Mouse (Mus musculus): ENCODE data around the gene Gna12. TPM values are rescaled to one million over a fixed set of nuclear protein-coding genes. Genes with fewer than 3 reads are reported as not detected.

Gna12 gene
- polyA plus RNA-seq, 1 experiment: 36.2 TPM

DNA sequence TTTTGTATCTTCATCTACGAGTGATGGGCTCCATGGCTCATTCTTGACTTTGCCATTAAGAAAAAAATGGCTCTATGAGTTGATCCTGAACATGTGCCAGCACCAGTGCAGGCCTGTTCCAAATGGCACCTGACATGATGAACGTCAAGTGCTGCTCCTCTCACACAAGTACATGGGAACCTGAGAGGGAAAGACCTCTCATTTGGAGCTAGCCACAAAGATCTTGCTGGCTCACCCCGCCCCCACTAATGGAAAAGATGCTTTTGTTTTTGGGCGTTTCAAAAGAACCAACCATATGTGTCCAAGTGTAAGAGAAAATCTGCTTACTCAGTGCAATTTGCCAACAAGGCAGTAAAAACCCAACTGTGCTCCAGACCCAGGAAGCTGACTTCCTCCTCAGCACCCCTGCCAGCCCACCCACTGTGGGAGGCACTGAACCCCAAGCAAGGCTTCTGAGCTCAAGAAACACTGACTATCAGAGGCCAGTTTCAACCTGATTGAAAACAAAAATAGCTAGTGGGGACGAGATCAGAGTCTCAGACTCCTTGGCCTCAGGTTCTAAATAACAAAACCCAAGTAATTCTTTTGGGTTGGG is 11.7 kb downstream of the Gna12 start:
- Histone ChIP-seq H3K27me3 (ENCODE audit: control insufficient read depth, insufficient read depth, low read length) (no peaks in the 10 kb centered on the region), H3K36me3 (ENCODE audit: control insufficient read depth, insufficient read depth, low read length) (no peaks in the 10 kb centered on the region), H3K27ac (ENCODE audit: control insufficient read depth, insufficient read depth, low read depth, low read length) (no peak overlapping the region), H3K4me3 (ENCODE audit: control insufficient read depth, low read depth, low read length) (no peak overlapping the region), H3K4me1 (ENCODE audit: control insufficient read depth, insufficient read depth, low read length) (peaks cover 4% of the 10 kb centered on the region)
- TF ChIP-seq CTCF (IDR thresholded peaks at IDR 0.05; ENCODE audit: control insufficient read depth, insufficient read depth, insufficient replicate concordance, low read depth, low read length) (no peak), POLR2A (IDR thresholded peaks at IDR 0.05; ENCODE audit: control insufficient read depth, low read depth, low read length) (no peak)

DNA sequence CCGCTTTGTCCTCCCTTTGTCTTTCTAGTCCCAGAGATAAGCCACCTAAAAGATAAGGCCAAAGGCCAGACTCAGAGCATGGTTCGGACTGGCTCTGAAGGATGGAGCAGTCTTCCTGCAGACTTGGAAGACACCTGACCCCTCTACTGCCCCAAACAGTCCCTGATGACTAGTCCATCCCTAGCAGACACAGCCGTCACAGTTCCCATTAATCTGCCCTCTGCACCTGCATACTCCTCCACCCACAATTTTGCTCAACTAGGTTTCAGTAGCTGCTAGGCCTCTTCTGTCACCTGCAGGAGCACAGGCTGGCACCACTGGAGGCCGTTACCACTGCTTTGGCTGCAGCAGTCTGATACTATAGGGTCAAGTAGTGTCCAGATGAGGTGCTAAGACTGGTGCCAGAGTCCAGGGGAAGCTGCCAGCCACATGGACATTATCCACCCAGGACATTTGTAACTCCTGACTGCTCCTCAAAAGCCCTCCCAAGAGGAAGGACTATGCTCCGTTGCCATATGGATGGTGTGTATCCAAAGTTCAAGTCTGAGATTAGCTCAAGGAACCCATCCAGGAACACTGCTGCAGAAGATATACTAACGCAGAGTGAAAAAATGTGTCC is 13.2 kb downstream of the Gna12 start:
- Histone ChIP-seq H3K4me3 (ENCODE audit: control insufficient read depth, low read depth, low read length) (no peak overlapping the region), H3K4me1 (ENCODE audit: control insufficient read depth, insufficient read depth, low read length) (peaks cover 4% of the 10 kb centered on the region), H3K36me3 (ENCODE audit: control insufficient read depth, insufficient read depth, low read length) (no peaks in the 10 kb centered on the region), H3K27me3 (ENCODE audit: control insufficient read depth, insufficient read depth, low read length) (no peaks in the 10 kb centered on the region), H3K27ac (ENCODE audit: control insufficient read depth, insufficient read depth, low read depth, low read length) (no peak overlapping the region; the same call in 1 of the 2 replicates)
- no peak for TF ChIP-seq POLR2A (IDR thresholded peaks at IDR 0.05; ENCODE audit: control insufficient read depth, low read depth, low read length)

DNA sequence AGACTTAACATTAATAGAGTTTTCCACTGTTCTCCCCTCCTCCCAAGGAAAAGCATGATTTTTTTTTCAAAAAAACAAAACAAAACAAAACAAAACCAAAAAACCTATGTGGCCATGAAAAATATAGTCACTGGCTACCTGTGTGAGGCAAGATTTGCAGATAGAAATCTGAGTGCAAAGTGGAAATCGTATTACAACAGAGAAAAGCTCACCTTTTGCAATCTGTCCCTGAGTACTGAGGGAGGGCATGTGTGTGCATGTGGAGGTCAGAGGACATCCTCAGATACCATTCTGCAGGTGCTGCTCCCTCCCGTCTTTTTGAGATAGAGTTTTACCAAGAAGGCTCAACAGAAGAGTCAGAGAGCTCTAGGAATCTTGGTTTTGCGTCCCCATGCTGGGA is 14.2 kb downstream of the Gna12 start:
- TF ChIP-seq CTCF (IDR thresholded peaks at IDR 0.05; ENCODE audit: control insufficient read depth, insufficient read depth, insufficient replicate concordance, low read depth, low read length) (no peak), POLR2A (IDR thresholded peaks at IDR 0.05; ENCODE audit: control insufficient read depth, low read depth, low read length) (no peak)
- Histone ChIP-seq H3K27me3 (ENCODE audit: control insufficient read depth, insufficient read depth, low read length) (no peaks in the 10 kb centered on the region), H3K4me3 (ENCODE audit: control insufficient read depth, low read depth, low read length) (no peak overlapping the region), H3K36me3 (ENCODE audit: control insufficient read depth, insufficient read depth, low read length) (no peaks in the 10 kb centered on the region), H3K4me1 (ENCODE audit: control insufficient read depth, insufficient read depth, low read length) (peaks cover 2% of the 10 kb centered on the region), H3K27ac (ENCODE audit: control insufficient read depth, insufficient read depth, low read depth, low read length) (no peak overlapping the region; the same call in 1 of the 2 replicates)

DNA sequence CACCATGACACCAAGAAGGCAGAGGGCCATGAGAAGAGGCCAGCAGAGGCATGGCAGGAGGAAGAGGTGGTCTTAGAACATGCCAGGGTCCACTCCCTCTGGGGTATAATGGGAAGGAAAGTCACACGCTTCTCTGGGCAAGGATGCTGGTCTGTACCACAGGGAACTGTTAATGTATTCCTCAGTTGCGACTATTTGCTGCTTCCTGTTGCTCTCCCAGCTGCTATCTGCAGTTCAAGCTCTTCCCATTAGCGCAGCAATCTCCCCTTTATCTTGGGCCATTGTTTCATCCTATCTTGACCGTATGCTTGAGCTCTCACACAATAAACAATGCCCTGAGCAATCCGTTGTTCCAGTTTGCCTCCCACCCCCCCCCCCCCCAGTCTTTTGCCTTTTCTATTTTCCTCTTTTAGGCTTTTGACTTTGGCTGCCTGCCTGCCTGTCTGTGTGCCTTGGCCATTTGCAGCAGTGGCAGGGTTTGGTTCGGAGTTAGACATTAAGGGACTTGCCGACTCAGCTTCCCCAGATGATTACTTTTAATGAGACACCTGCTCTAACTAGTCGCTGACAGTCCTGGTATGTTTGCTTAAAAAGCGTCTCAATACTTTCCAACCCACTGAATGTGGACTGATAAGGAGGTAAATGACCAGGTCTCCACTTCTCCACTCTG is 15.0 kb downstream of the Gna12 start:
- Histone ChIP-seq H3K4me1 (ENCODE audit: control insufficient read depth, insufficient read depth, low read length) (no peaks in the 10 kb centered on the region; the same call in none of the 2 replicates), H3K36me3 (ENCODE audit: control insufficient read depth, insufficient read depth, low read length) (no peaks in the 10 kb centered on the region), H3K27ac (ENCODE audit: control insufficient read depth, insufficient read depth, low read depth, low read length) (no peak overlapping the region), H3K27me3 (ENCODE audit: control insufficient read depth, insufficient read depth, low read length) (no peaks in the 10 kb centered on the region), H3K4me3 (ENCODE audit: control insufficient read depth, low read depth, low read length) (no peak overlapping the region)
- TF ChIP-seq POLR2A (IDR thresholded peaks at IDR 0.05; ENCODE audit: control insufficient read depth, low read depth, low read length) (no peak), CTCF (IDR thresholded peaks at IDR 0.05; ENCODE audit: control insufficient read depth, insufficient read depth, insufficient replicate concordance, low read depth, low read length) (no peak)

DNA sequence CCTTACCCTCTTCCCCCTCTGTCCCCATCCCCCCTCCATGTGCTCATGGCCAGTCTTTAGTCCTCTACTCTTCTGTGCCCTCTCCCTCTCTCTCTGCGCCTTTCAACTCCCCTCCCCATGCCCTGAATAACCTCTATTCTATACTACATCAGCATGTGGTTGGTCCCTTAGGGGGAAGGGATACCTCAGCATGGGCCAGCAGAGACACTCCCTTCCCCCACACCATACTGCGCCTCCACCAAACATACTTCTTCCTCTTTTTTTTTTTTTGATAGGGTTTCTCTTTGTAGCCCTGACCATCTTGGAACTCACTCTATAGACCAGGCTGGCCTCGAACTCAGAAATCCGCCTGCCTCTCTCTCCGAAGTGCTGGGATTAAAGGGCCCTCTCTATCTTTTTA is 15.8 kb downstream of the Gna12 start:
- H3K36me3 ChIP-seq (ENCODE audit: control insufficient read depth, insufficient read depth, low read length): no peaks in the 10 kb centered on the region
- no peak overlapping the region for H3K4me3 ChIP-seq (ENCODE audit: control insufficient read depth, low read depth, low read length)
- no peaks in the 10 kb centered on the region for H3K27me3 ChIP-seq (ENCODE audit: control insufficient read depth, insufficient read depth, low read length)
- no peak overlapping the region for H3K27ac ChIP-seq (ENCODE audit: control insufficient read depth, insufficient read depth, low read depth, low read length)
- TF ChIP-seq POLR2A (IDR thresholded peaks at IDR 0.05; ENCODE audit: control insufficient read depth, low read depth, low read length): no peak
- TF ChIP-seq CTCF (IDR thresholded peaks at IDR 0.05; ENCODE audit: control insufficient read depth, insufficient read depth, insufficient replicate concordance, low read depth, low read length): no peak
- no peaks in the 10 kb centered on the region; the same call in none of the 2 replicates for H3K4me1 ChIP-seq (ENCODE audit: control insufficient read depth, insufficient read depth, low read length)

DNA sequence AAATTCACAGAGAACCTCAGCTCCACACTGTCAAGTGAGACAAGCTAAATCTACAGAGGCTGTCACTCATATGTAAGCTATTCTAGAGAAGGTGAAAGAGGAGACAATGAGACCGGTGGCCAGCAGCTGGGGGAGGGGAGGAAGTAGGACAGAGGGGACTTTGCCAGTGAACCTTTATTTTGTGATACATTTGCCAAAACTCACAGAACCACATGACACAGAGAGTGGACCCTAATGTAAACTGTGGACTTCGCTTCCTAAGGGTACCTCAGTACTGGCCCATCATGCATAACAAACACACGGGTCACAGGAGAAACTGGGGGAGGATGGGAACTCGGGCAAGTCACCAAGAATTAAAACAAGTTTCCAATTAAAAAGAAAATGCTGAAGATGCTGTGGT is 17.5 kb downstream of the Gna12 start:
- Histone ChIP-seq H3K4me1 (ENCODE audit: control insufficient read depth, insufficient read depth, low read length) (no peaks in the 10 kb centered on the region; the same call in none of the 2 replicates), H3K27ac (ENCODE audit: control insufficient read depth, insufficient read depth, low read depth, low read length) (no peak overlapping the region)
- TF ChIP-seq CTCF (IDR thresholded peaks at IDR 0.05; ENCODE audit: control insufficient read depth, insufficient read depth, insufficient replicate concordance, low read depth, low read length) (no peak), POLR2A (IDR thresholded peaks at IDR 0.05; ENCODE audit: control insufficient read depth, low read depth, low read length) (no peak)

DNA sequence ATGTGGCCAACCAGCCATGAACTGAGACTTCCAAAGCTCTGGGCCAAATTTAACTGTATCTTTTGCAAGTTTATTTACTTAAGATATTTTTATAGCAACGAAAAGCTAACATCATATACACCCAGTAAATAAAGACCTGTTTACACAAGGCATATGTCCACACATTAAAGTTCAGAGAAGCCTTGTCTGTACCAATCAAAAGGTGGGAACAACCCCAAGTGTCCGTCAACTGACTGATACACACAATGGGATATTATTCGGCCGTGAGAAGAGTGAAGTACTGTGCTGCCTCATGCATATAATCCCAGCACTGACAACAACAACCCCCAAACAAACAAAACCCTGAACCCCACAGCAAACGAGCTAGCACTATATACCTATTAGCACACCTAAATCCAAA is 18.2 kb downstream of the Gna12 start:
- Histone ChIP-seq H3K4me3 (ENCODE audit: control insufficient read depth, low read depth, low read length) (no peak overlapping the region), H3K27me3 (ENCODE audit: control insufficient read depth, insufficient read depth, low read length) (no peaks in the 10 kb centered on the region), H3K4me1 (ENCODE audit: control insufficient read depth, insufficient read depth, low read length) (no peaks in the 10 kb centered on the region; the same call in none of the 2 replicates), H3K36me3 (ENCODE audit: control insufficient read depth, insufficient read depth, low read length) (no peaks in the 10 kb centered on the region), H3K27ac (ENCODE audit: control insufficient read depth, insufficient read depth, low read depth, low read length) (no peak overlapping the region)
- TF ChIP-seq CTCF (IDR thresholded peaks at IDR 0.05; ENCODE audit: control insufficient read depth, insufficient read depth, insufficient replicate concordance, low read depth, low read length): no peak
- TF ChIP-seq POLR2A (IDR thresholded peaks at IDR 0.05; ENCODE audit: control insufficient read depth, low read depth, low read length): no peak

More for the DNA sequence above, 17.5 kb downstream of the Gna12 start:
- no peaks in the 10 kb centered on the region for H3K36me3 ChIP-seq (ENCODE audit: control insufficient read depth, insufficient read depth, low read length)
- no peak overlapping the region for H3K4me3 ChIP-seq (ENCODE audit: control insufficient read depth, low read depth, low read length)
- H3K27me3 ChIP-seq (ENCODE audit: control insufficient read depth, insufficient read depth, low read length): no peaks in the 10 kb centered on the region

Measured in testis, adult 2 months (tissue).